Mouse (Mus musculus) lung, postnatal 0 days (tissue): ENCODE results near the gene Klrc3.
"Not testable (repeated sequence)": the region's sequence is repeated elsewhere in the genome, so short reads cannot be mapped to it uniquely, and the experiment has no call there.

ENCODE experiments used
- CTCF ChIP-seq: IDR thresholded peaks from 2 replicates; pipeline ENCODE4 v1.5.1; 2016; ENCODE audit warnings: antibody characterized with exemption, mild to moderate bottlenecking
- EP300 ChIP-seq: IDR thresholded peaks from 2 replicates; pipeline ENCODE4 v1.6.1; 2016; ENCODE audit warnings: antibody characterized with exemption, mild to moderate bottlenecking, control low read depth

- TF ChIP-seq CTCF, EP300: not testable (repeated sequence)
These were observed 12.1 kb downstream of the Klrc3 start for GRCm38 (mm10) chr6:129631046-129631445.
